Mouse (Mus musculus): ENCODE data around the gene Sfxn4. TPM values are rescaled to one million over a fixed set of nuclear protein-coding genes. Genes with fewer than 3 reads are reported as not detected.
A peak's percentile ranks its signal among the peaks of the same experiment; 100 is the strongest.

The Sfxn4 gene
- polyA plus RNA-seq, 1 experiment from 2014 or later, result 3.6 TPM

DNA sequence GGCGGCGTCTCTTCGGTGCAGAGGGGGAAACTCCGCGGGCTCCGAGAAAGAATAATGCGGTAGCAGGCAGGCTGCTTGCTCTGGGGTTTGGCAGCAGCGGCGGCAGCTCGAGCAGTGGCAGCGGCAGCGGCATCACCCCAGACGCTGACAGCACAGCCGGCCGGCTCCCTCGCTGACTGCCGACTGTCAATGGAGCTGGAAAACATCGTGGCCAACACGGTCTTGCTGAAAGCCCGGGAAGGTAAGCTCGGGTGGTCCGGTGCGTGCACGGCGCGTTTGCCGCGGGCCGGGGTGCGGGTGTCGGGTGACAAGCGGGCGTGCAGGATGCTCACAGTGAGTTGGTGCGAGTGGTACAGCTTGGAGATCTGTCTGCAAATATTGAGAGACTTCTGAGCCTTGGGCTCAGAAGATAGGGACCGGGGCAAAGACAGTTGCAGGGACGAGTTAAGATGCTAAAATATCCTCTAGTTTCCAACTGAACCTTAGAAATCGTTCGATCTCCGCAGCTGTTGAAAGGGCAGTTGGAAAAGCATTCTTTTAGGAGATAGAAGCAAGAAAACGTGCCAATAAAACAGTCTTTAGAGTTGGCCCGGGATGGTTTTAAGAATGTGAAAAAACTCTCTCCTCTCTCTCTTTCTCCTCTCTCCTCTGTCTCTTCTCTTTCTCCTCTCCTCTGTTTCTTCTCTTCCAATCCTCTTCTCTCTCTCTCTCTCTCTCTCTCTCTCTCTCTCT, 29.3 kb upstream of the Sfxn4 start:
- peak overlapping the region; percentile 77 for H3K4me2 ChIP-seq
- under 1% methylated on average over 41 of the region's 41 CpGs for WGBS
- no peaks in the 10 kb centered on the region for H3K9me3 ChIP-seq (ENCODE audit: control insufficient read depth, low read length)
- ATAC-seq (replicated peaks; ENCODE audit: low FRiP score), result peak; percentile 27
- H3K27ac ChIP-seq (ENCODE audit: low read depth, low read length), result peak overlapping the region; percentile 16; the same call in 1 of the 2 replicates
- peaks cover 18% of the 10 kb centered on the region; the same call in 1 of the 2 replicates for H3K4me1 ChIP-seq (replicated peaks; ENCODE audit: control insufficient read depth, insufficient read depth, low read length)
- H3K27me3 ChIP-seq (replicated peaks; ENCODE audit: control insufficient read depth, insufficient read depth, low read length), result no peaks in the 10 kb centered on the region
- peak; percentile 63 for DNase-seq (ENCODE audit: low spot score)
- H3K4me3 ChIP-seq (ENCODE audit: low read depth, low read length), result peak overlapping the region; percentile 85
- H3K36me3 ChIP-seq (ENCODE audit: control insufficient read depth, insufficient read depth, low read length), result no peaks in the 10 kb centered on the region
- H3K9ac ChIP-seq (ENCODE audit: low read depth, low read length), result peak overlapping the region; percentile 98

DNA sequence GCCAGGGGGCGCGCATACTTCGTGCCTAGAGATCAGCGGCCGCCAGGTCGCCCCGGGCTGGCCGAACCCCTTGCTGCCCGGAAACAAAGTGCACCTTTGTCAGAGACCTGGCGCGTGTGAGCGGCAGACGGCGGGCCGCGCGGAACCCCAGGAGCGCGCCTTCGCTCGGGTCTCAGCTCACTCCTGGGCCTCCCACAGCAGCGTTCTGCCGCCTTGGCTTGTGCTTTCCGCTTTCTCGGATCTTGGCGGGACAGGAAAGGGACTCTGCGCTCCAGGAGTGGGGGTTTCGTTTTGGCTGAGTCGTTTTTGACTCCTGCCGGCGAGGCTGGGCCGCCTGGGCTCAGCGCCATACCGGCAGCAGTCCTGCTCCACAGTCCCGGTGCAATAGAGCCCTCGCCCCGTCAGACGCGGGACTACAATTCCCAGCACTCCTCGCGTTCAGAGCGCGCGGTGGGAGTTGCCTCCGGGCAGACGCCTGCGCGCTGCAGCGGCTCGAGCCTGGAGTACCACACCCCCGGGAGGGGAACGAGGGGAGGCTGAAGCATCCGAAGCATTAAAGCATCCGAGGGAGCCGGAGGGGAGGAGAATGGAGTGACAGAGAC, 28.5 kb upstream of the Sfxn4 start, which contains the start of gene Grk5:
TSS of gene Grk5 (plus strand) at position 36 of the 602 bp plus-strand sequence.
- ATAC-seq (replicated peaks; ENCODE audit: low FRiP score) (peak; percentile 98), DNase-seq (ENCODE audit: low spot score) (peak; percentile 92)
- no peaks in the 10 kb centered on the region for H3K9me3 ChIP-seq (ENCODE audit: control insufficient read depth, low read length)
- no peaks in the 10 kb centered on the region for H3K27me3 ChIP-seq (replicated peaks; ENCODE audit: control insufficient read depth, insufficient read depth, low read length)
- peak within 1 kb of the TSS; percentile 77 for H3K4me2 ChIP-seq
- under 1% methylated on average over 55 of the region's 55 CpGs for WGBS
- peak within 1 kb of the TSS; percentile 85 for H3K4me3 ChIP-seq (ENCODE audit: low read depth, low read length)
- H3K4me1 ChIP-seq (replicated peaks; ENCODE audit: control insufficient read depth, insufficient read depth, low read length), result peaks cover 18% of the 10 kb centered on the region; the same call in 1 of the 2 replicates
- no peaks in the 10 kb centered on the region for H3K36me3 ChIP-seq (ENCODE audit: control insufficient read depth, insufficient read depth, low read length)
- peak within 1 kb of the TSS; percentile 98 for H3K27ac ChIP-seq (ENCODE audit: low read depth, low read length)
- peak within 1 kb of the TSS; percentile 98 for H3K9ac ChIP-seq (ENCODE audit: low read depth, low read length)

DNA sequence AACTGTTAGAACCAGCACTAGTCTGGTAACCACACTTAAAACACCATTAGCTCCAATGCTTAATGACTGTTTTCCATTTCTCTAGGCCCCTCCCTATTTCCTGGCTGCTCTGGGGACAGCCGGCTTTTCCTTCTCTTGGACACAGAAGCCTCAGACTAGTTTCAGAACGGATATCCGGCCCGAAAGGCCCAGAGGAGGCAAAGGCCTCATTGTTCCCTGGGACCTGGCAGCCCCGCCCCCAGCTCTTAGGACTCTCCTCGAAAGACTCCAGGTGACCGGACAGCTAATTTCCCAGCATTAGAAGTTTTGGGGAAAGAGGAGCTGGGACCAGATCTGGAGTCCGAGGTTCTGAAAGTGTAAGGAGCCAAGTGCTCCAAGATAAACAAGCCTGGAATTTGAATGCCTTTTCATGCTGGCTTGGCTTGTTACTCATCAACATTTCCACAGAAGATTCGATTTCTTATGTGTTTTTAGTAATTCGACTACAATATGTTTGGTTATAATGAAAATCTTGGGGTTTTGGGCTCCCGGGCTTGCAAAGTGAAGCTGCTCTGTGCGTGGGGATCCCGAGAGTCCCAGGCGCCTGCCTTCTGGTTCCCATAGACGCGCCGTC, 27.9 kb upstream of the Sfxn4 start:
- Histone ChIP-seq H3K4me2 (peak overlapping the region; percentile 77), H3K27ac (ENCODE audit: low read depth, low read length) (peak overlapping the region; percentile 98; the same call in 1 of the 2 replicates), H3K4me3 (ENCODE audit: low read depth, low read length) (peak overlapping the region; percentile 85), H3K27me3 (replicated peaks; ENCODE audit: control insufficient read depth, insufficient read depth, low read length) (no peaks in the 10 kb centered on the region), H3K9ac (ENCODE audit: low read depth, low read length) (peak overlapping the region; percentile 98), H3K36me3 (ENCODE audit: control insufficient read depth, insufficient read depth, low read length) (no peaks in the 10 kb centered on the region), H3K4me1 (replicated peaks; ENCODE audit: control insufficient read depth, insufficient read depth, low read length) (peaks cover 18% of the 10 kb centered on the region; the same call in 1 of the 2 replicates), H3K9me3 (ENCODE audit: control insufficient read depth, low read length) (no peaks in the 10 kb centered on the region)
- peak; percentile 60 for DNase-seq (ENCODE audit: low spot score)
- WGBS, result 4% methylated on average over 17 of the region's 17 CpGs
- peak; percentile 27 for ATAC-seq (replicated peaks; ENCODE audit: low FRiP score)

DNA sequence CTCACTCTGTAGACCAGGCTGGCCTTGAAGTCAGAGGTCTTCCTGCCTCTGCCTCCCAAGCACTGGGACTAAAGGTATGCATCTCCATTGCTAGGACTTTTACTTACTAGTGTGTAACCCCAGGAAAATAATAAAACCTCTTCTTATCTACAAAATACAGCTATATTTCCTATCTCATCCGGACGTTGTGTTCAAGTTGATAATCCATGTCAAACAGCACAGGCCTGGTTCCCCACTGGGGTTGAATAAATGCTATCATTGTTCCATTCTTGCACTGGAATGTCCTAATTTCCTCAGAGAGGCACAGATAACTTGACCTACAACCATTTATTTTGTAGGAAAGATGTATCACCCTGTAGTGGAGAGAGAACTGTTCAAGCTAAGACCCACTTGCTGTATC, 26.4 kb upstream of the Sfxn4 start:
- no peak for DNase-seq (ENCODE audit: low spot score)
- H3K27me3 ChIP-seq (replicated peaks; ENCODE audit: control insufficient read depth, insufficient read depth, low read length), result no peaks in the 10 kb centered on the region
- H3K4me1 ChIP-seq (replicated peaks; ENCODE audit: control insufficient read depth, insufficient read depth, low read length), result peaks cover 18% of the 10 kb centered on the region; the same call in 1 of the 2 replicates
- no peak overlapping the region for H3K4me3 ChIP-seq (ENCODE audit: low read depth, low read length)
- no peak overlapping the region; the same call in 1 of the 2 replicates for H3K9ac ChIP-seq (ENCODE audit: low read depth, low read length)
- 43% methylated on average over 2 of the region's 2 CpGs for WGBS
- H3K9me3 ChIP-seq (ENCODE audit: control insufficient read depth, low read length), result no peaks in the 10 kb centered on the region
- H3K36me3 ChIP-seq (ENCODE audit: control insufficient read depth, insufficient read depth, low read length), result no peaks in the 10 kb centered on the region
- peak; percentile 11; the same call in 1 of the 2 replicates for ATAC-seq (replicated peaks; ENCODE audit: low FRiP score)
- peak overlapping the region; percentile 54; the same call in 1 of the 2 replicates for H3K27ac ChIP-seq (ENCODE audit: low read depth, low read length)
- peak overlapping the region; percentile 28; the same call in 1 of the 2 replicates for H3K4me2 ChIP-seq

DNA sequence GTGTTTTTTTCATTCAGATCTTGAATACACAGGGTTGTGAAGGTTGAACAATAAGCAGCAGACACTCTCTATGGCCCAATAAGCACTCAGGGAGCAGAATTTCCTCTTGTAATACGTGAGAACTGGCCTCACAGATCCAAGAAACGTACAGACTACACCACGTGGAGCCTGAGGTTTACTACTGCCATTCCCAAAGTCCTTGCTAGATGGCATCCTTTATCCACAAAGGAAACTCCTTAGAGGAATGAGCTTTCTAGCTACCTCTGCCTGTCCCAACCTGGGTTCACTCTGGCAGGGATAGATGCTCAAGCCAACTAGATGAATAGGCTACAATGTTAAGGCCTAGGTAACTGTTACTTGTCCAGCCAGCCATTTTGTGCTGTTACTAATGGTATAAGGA, 21.9 kb upstream of the Sfxn4 start:
- H3K4me3 ChIP-seq (ENCODE audit: low read depth, low read length), result no peak overlapping the region
- 23% methylated on average over 3 of the region's 3 CpGs for WGBS
- peaks cover 9% of the 10 kb centered on the region; the same call in 1 of the 2 replicates for H3K4me1 ChIP-seq (replicated peaks; ENCODE audit: control insufficient read depth, insufficient read depth, low read length)
- DNase-seq (ENCODE audit: low spot score) (no peak), ATAC-seq (replicated peaks; ENCODE audit: low FRiP score) (no peak)
- H3K27me3 ChIP-seq (replicated peaks; ENCODE audit: control insufficient read depth, insufficient read depth, low read length), result no peaks in the 10 kb centered on the region
- no peak overlapping the region for H3K9ac ChIP-seq (ENCODE audit: low read depth, low read length)
- H3K36me3 ChIP-seq (ENCODE audit: control insufficient read depth, insufficient read depth, low read length), result no peaks in the 10 kb centered on the region
- H3K9me3 ChIP-seq (ENCODE audit: control insufficient read depth, low read length), result no peaks in the 10 kb centered on the region
- H3K27ac ChIP-seq (ENCODE audit: low read depth, low read length), result no peak overlapping the region
- H3K4me2 ChIP-seq, result no peak overlapping the region

DNA sequence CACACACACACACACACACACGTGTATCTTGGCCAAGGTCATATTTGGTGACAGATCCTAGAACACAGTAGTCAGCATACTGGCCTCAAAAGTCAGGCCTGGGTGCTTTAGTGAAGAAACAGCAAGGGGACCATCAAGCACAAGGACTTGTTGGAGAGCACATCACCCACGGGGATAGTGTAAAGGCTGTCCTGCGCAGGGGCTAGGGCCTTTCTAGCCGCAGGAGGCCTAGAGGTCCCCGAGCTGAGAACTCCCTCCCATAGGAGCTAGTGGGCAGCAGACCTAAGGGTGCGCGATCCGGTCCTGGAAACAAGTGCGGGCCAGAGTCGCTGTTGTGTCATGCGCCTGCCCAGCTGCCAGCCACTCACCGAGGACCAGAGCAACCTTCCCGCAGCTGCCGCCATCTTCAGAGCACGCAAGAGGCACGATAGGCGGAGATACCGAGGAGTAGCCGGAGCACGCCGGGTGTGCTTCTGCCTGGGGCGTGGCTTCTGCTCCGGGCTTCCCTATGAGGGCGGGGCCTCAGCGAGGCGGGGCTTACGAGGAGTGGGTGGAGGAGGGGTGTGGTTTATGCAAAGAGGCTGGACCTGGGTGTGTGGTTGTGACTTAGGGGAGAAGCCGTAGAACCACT, 12.9 kb upstream of the Sfxn4 start, which contains the start of gene Prdx3:
TSS of gene Prdx3 (minus strand) at position 493 of the 631 bp plus-strand sequence.
- H3K9me3 ChIP-seq (ENCODE audit: control insufficient read depth, low read length), result no peaks in the 10 kb centered on the region
- H3K4me2 ChIP-seq, result peak within 1 kb of the TSS; percentile 88
- H3K27me3 ChIP-seq (replicated peaks; ENCODE audit: control insufficient read depth, insufficient read depth, low read length), result no peaks in the 10 kb centered on the region
- peak within 1 kb of the TSS; percentile 82 for H3K4me3 ChIP-seq (ENCODE audit: low read depth, low read length)
- H3K27ac ChIP-seq (ENCODE audit: low read depth, low read length), result peak within 1 kb of the TSS; percentile 79
- peak within 1 kb of the TSS; percentile 94 for H3K9ac ChIP-seq (ENCODE audit: low read depth, low read length)
- peak; percentile 93 for DNase-seq (ENCODE audit: low spot score)
- H3K4me1 ChIP-seq (replicated peaks; ENCODE audit: control insufficient read depth, insufficient read depth, low read length), result peaks cover 16% of the 10 kb centered on the region
- peak; percentile 94 for ATAC-seq (replicated peaks; ENCODE audit: low FRiP score)
- WGBS, result under 1% methylated on average over 28 of the region's 28 CpGs
- peaks cover 6% of the 10 kb centered on the region for H3K36me3 ChIP-seq (ENCODE audit: control insufficient read depth, insufficient read depth, low read length)

DNA sequence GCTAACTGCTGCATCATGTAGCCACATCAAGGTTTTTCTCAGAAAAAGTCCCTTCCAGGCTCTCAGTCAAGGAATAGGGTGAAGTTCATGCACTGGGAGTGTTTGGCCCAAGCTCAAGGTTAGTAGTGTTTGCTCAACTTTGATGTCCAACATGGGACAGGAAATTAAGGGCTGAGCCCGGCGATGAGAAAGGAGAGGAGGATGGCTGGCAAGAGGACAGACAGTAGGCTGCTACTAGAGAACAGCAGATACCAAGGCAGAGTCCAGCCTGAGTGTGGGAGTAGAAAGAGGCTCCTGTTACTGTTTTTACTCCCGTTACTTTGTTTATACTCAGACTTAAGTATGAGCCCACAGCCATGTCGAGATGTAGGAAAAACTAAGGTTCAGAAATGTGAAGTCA, 12.2 kb upstream of the Sfxn4 start:
- H3K9ac ChIP-seq (ENCODE audit: low read depth, low read length), result peak overlapping the region; percentile 94
- peaks cover 16% of the 10 kb centered on the region for H3K4me1 ChIP-seq (replicated peaks; ENCODE audit: control insufficient read depth, insufficient read depth, low read length)
- peak overlapping the region; percentile 82 for H3K4me3 ChIP-seq (ENCODE audit: low read depth, low read length)
- H3K9me3 ChIP-seq (ENCODE audit: control insufficient read depth, low read length), result no peaks in the 10 kb centered on the region
- H3K36me3 ChIP-seq (ENCODE audit: control insufficient read depth, insufficient read depth, low read length), result peaks cover 7% of the 10 kb centered on the region
- ATAC-seq (replicated peaks; ENCODE audit: low FRiP score) (no peak), DNase-seq (ENCODE audit: low spot score) (no peak)
- peak overlapping the region; percentile 88 for H3K4me2 ChIP-seq
- H3K27ac ChIP-seq (ENCODE audit: low read depth, low read length), result peak overlapping the region; percentile 79
- 5% methylated on average over 4 of the region's 4 CpGs for WGBS
- no peaks in the 10 kb centered on the region for H3K27me3 ChIP-seq (replicated peaks; ENCODE audit: control insufficient read depth, insufficient read depth, low read length)

DNA sequence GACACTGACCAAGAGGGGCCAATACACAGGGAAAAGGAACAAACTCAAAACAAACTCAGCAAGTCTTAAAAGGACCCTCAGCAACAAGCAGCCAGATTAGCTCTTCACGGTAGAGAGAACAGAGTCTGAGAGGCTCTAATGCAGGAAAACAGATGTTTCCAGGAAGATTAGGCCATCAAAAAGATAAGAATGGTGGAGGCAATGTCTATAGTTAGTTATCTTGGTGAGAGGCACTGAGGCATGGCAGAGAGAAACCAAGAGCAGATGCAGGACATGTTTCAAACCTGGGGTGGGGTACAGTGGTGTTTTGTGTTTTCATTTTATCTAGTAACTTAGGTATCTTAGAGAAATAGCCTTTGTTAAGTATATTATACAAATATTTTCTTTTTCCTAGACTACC, 11.0 kb upstream of the Sfxn4 start:
- peak overlapping the region; percentile 25 for H3K9ac ChIP-seq (ENCODE audit: low read depth, low read length)
- DNase-seq (ENCODE audit: low spot score) (no peak), ATAC-seq (replicated peaks; ENCODE audit: low FRiP score) (peak; percentile 78)
- H3K9me3 ChIP-seq (ENCODE audit: control insufficient read depth, low read length), result no peaks in the 10 kb centered on the region
- peak overlapping the region; percentile 79 for H3K27ac ChIP-seq (ENCODE audit: low read depth, low read length)
- no peaks in the 10 kb centered on the region for H3K27me3 ChIP-seq (replicated peaks; ENCODE audit: control insufficient read depth, insufficient read depth, low read length)
- peaks cover 16% of the 10 kb centered on the region for H3K4me1 ChIP-seq (replicated peaks; ENCODE audit: control insufficient read depth, insufficient read depth, low read length)
- H3K4me3 ChIP-seq (ENCODE audit: low read depth, low read length), result peak overlapping the region; percentile 82
- 23% methylated on average over 1 of the region's 1 CpGs for WGBS
- peaks cover 13% of the 10 kb centered on the region for H3K36me3 ChIP-seq (ENCODE audit: control insufficient read depth, insufficient read depth, low read length)
- peak overlapping the region; percentile 88 for H3K4me2 ChIP-seq

Measured in liver, embryonic 11.5 days (tissue).